Mouse (Mus musculus) megakaryocyte progenitor cell, adult 5-6 weeks (primary cell): ENCODE measurements around the gene Camkk2. TPM values are rescaled to one million over a fixed set of nuclear protein-coding genes. Genes with fewer than 3 reads are reported as not detected.
A peak's percentile ranks its signal among the peaks of the same experiment; 100 is the strongest.

Experiments
- ATAC-seq: replicated peaks from 2 replicates; pipeline ENCODE4 v1.8.0; 2016; ENCODE audit warnings: mild to moderate bottlenecking, moderate TSS enrichment, inconsistent platforms; ENCODE audit not compliant: poor library complexity
- total RNA-seq, 2 experiments: library from RNA; stranded (forward) in 1 of 2; stranded (reverse) in 1 of 2; fragments of 157-497, 149-512 nt in 1 of 2; fragments of 200-1000 nt in 1 of 2; gene quantifications; 2 replicates each; pipeline versions ENCODE4 v1.2.3 to v1.2.4; 2015 to 2017

Gene Camkk2
- total RNA-seq, 2 experiments from 2014 or later: 23.2 to 29.4 TPM

DNA sequence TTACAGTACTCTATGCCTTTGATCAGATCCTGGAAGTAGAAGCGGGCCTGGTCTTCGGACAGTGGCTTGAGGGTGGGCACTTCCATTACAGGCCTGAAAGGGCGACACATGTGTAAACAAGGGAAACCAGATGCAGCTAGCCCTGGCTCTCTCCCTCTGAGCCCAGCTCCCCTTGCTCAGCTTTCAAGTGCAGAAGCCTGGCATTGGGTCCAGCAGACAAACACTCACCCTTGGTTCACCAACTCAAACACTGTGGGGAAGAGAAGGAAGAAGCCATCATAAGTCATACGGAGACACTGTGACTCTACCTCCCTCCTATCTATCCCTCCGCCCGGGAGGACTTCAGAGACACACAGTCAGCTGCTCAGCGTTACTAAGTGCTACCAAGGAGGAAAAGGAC lies 31.3 kb downstream of the Camkk2 start:
- no peak for ATAC-seq

DNA sequence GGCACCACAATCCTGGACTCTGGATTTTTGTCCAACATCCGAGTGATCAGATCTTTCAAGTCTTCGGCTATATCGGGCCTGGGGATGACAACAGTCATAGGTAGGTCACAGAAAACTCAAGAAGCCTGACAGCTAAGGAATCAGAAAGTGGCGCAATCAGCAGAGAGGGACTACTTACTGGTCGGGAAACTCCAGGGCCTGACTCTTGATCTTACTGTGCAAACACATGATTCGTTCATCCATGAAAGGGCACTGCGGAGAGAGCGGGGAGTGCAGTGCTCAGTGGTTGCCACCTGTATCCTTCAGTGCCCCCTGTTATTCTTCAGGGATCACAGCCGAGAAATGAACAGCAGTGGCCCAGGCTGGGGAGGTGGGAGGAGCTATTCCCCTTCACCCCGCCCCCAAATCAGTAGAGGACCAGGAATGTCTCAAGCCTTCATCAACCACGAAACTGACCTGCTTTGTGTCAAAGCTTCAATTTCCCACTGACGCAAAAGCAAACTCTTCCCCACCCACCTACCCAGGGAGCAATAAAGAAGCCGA lies 35.3 kb downstream of the Camkk2 start:
- no peak for ATAC-seq

GRCm38 (mm10) chr5:122736761-122737160 lies 42.4 kb downstream of the Camkk2 start:
- no peak for ATAC-seq

GRCm38 (mm10) chr5:122735853-122736252 lies 43.4 kb downstream of the Camkk2 start:
- ATAC-seq: no peak

DNA sequence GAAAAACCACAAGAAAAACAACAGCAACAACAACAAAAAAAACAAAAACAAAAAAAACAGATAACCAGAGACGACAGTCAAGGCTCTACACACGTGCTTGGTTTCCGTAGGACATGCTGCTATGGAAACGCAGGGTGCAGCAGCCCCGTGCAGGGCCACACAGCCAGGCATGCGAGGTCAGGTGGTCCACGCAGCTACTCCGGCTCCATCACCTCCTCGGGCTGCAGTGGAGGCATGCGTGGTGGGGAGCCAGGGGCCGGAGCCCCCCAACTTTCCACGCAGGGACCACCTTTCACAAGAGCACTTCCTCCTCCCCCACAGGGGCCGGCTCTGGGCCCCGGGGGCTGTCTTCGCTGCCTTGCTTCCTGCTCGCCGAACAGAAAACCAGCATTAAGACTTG lies 45.3 kb downstream of the Camkk2 start:
- peak; percentile 35; the same call in 1 of the 2 replicates for ATAC-seq

- ATAC-seq: peak; percentile 74
Measured at GRCm38 (mm10) chr5:122731991-122732673, 47.1 kb downstream of the Camkk2 start.

DNA sequence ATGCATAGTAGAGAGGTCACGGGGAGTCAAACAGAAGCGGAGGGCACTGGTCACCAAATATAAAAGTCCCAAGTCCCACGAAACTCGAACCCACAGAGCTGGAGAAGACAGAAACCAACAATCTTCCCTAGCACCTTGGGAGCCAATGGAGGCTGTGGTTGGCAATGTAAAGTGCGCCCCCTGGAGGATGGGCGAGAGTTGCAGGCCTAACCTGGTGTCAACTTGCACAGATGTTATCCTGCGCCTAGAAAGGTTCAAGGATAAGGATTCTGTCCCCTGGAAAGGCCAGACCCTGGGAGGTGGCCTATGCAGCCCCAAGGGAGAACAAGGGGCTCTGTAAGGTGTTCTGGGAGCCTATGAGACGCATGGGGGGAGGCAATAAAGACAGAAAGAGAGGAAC lies 47.9 kb downstream of the Camkk2 start:
- peak; percentile 59 for ATAC-seq

GRCm38 (mm10) chr5:122730776-122731175 lies 48.4 kb downstream of the Camkk2 start:
- no peak for ATAC-seq

DNA sequence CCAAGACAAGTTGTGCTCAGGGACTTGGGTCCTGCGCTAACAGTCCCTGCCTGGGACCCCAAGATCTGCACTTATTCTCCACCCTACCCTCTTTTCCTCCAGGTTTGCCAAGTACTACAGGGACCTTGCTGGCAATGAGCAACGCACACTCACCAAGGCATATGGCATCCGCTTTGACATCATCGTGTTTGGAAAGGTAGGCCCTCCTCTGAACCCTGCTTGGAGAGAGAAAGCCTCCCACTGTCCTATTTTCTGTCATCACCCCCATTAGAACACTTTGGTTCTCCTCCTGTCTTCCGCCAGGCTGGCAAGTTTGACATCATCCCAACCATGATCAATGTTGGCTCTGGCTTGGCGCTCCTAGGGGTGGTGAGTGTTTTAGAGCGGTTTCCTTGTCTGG lies 52.1 kb downstream of the Camkk2 start:
- no peak for ATAC-seq

DNA sequence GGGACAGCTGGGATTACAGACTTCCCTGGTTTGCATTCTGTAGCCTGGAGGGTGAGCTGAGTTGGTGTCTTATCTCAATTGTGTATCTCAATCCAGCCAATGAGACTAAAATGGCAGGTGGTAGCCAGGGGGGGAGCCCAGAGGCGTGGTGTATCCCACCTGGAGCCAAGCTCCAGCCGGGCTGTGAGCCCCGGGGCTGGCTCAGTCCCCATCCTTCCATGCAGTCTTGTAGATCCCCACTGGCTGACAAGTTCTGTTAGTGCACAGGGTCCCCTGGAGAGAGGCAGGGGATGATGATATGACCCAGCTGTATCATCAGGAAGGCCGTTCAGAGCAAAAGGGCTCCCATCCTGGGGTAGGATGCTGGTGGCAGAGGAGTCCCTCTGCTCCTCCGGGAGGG lies 52.6 kb downstream of the Camkk2 start:
- no peak for ATAC-seq

DNA sequence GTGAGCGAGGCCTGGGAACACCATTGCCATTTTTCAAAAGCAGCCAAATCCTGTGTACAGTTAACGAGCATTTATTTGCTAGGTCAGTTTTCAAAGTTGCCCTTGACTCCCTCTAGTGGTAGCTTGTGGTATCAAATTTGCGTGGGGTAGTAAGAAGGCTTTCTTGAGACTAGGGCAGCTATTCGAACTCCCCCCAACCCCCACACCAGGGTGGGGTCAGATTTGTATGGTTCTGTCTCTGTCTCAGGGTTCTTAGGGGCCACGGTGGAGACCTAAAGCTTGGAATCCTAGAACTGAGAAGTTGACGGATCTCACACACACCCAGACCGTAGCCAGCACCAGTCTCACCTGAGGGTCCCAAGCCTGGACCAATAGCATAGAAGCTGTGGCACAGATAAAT lies 53.1 kb downstream of the Camkk2 start:
- peak; percentile 79 for ATAC-seq

- ATAC-seq: no peak
Measured at GRCm38 (mm10) chr5:122725453-122725852, 53.8 kb downstream of the Camkk2 start.

GRCm38 (mm10) chr5:122719168-122719567 lies 60.0 kb downstream of the Camkk2 start:
- ATAC-seq: no peak

GRCm38 (mm10) chr5:122718400-122718799 lies 60.8 kb downstream of the Camkk2 start:
- no peak for ATAC-seq

DNA sequence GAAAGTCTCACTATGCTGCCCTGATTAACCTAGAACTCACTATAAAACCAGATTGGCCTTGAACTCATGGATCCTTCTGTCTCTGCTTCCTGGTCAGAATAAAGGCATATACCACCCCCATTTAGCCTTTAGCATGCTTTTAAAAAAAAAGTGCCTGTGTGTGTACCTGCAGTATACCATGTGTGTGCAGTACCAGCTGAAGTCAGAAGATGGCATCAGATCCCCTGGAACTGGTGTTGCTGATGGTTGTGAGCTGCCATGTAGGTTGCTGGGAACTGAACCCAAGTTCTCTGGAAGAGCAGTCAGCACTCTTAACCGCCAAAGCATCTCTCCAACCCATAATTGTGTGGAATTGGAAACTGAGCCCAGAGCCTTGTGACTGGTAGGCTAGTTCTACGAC lies 62.4 kb downstream of the Camkk2 start:
- ATAC-seq: no peak; the same call in 1 of the 2 replicates

GRCm38 (mm10) chr5:122715723-122716122 lies 63.5 kb downstream of the Camkk2 start:
- ATAC-seq: no peak

DNA sequence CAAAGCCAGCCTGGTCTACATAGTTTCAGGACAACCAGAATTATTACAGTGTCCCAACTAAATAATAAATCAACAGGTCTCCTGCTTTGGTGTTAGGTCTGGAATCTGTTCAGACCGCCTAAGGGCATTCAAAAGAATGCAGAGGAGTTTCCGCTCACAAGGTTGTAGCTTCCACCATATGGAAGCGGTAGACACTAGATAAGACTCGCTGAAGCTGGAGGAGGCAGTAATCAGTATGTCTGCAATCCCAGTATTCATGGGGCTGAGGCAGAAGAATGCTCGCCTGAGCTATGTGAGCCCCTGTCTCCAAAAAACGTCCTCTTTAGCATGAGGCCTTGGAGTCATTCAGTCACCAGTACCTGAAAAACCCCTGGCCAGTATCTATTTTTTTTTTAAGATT lies 70.4 kb downstream of the Camkk2 start:
- ATAC-seq: peak; percentile 52

GRCm38 (mm10) chr5:122707276-122708181 lies 71.7 kb downstream of the Camkk2 start, which contains the start of gene P2rx4:
P2rx4 (plus strand) TSS chr5:122707544.
- ATAC-seq: peak; percentile 81

DNA sequence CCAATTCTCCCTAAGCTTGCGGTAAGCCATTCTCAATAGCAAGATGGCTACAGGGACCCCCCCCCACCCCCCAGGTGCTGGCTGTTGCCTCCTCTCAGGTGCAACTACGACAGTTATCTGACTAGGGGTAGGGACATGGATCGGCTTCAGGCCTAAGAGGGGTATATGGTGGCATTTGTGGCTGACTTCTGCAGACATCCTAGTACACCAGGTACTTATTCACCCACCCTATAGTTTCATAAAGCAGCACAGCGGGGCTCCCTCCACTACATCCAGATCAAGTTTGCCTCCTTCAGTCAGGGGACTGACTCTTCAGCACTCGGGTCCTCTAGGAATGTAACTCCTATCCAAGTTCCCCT lies 72.3 kb downstream of the Camkk2 start:
- no peak for ATAC-seq

DNA sequence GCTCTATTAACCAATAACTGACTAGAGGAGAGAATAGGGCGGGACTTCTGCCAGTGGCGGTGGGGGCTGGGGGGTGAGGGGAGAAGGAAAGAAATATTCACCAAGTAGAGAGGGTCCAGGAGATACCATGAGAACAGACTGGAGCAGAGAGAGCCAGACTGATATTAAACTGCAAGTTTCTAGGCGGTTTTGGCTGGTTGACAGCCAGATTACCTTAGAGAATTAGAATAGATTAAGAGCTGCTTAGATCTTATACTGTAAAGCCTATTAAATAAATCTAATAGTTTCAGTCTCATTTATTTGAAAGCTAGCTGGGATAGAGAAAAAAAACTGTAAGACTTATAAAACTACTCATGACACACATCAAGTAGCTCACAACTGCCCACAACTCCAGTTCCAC lies 74.0 kb downstream of the Camkk2 start:
- no peak for ATAC-seq

DNA sequence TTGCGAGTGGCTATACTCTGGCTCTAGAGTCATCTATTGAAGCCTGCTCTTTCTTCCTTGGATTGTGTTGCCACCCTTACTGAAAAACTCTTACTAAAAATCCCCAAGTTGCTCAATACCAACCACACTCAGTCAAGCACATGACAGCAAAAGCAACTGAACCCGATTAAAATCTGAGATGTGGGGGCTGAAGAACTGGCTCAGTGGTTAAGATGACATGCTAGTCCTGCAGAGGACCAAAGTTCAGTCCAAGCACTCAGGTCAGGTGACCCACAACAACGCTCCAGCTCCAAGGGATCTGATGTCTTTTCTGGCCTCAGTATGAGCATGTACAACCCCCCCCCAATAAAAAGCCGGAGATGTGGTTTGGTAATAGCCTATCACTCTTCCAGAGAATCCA lies 74.6 kb downstream of the Camkk2 start:
- no peak for ATAC-seq

GRCm38 (mm10) chr5:122703574-122703973 lies 75.6 kb downstream of the Camkk2 start:
- ATAC-seq: no peak
